Mouse (Mus musculus): ENCODE data around the gene Eef1a1. TPM values are rescaled to one million over a fixed set of nuclear protein-coding genes. Genes with fewer than 3 reads are reported as not detected.
"Not testable (repeated sequence)": the region's sequence is repeated elsewhere in the genome, so short reads cannot be mapped to it uniquely, and the experiment has no call there.

The Eef1a1 gene
- polyA plus RNA-seq, 1 experiment from 2014 or later: 3,185 TPM

DNA sequence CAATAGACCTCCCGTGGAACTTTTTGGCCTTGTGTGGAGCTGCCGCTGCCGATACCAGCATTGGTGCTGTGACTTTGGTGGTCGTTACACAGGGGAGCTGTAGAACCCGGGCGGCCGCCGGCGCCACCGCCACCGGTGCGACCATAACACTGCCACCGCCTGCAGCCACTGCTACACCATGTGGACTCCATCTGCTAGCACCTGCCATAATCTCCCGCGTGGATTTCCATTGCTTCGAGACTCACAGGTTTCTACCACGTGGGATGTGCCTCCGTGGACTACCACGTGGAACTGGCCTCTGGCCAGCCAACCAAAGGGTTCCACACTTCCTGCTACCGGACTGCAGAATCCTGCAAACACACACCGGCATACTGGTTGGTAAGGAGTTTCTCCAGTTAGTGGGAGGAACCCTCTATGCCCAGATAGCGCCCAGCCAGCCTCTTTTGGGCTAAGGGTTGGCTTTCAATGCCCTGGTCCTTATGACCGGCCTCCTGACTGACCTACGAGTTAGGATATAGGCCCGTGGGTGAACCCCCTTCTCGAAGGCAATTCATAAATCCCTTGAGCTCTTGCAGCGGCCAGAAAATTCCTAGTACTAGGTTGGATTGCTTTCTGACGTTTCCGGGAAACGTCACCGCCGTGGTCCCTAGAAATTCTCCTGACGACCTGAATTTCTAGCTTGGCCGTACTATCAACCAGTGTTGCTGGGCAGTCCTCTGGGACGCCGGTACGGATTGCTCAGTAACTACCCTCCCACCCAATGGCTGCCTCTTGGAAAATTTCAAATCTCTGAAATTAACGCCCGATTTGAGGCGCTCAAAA lies 32.0 kb upstream of the Eef1a1 start:
- WGBS: 2% methylated on average over 40 of the region's 40 CpGs
- H3K36me3 ChIP-seq: peaks cover 22% of the 10 kb centered on the region
- DNase-seq (ENCODE audit: low spot score): peak; percentile 89

DNA sequence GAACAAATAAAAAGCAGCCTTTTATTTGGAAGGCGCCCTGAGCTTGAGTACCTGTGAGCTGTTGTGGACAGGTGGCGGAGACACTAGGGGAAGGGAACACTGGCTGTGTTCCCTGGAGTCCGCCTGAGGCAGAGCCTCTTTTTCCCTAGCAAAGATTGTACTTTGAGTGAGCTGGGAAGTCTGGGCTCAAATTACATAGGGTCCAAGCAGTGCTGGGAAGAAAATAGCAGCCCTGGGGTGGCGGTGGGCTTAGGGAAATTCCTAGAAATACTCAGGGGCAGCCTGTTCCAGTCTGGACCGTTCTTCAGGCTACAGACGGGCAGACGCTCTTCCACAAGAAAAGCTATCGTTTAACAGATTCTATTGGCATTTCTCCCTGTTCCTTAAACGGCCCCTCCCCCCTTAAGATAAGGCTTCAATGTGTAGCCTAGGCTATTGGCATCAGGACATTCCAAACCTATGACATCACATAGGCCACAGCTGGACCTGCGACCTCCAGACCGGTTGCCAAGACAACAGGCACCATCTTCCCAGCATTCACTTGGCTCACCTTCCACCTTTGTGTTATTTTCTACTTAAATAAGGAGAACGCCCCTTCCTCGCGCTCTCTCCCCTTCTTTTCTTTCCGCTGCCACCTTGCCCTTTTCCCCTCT lies 31.3 kb upstream of the Eef1a1 start:
- peaks cover 29% of the 10 kb centered on the region for H3K4me1 ChIP-seq
- no peaks in the 10 kb centered on the region for H3K9me3 ChIP-seq
- 4% methylated on average over 15 of the region's 15 CpGs for WGBS
- H3K4me3 ChIP-seq: peak overlapping the region; percentile 74
- peak overlapping the region; percentile 92 for H3K27ac ChIP-seq
- H3K36me3 ChIP-seq: peaks cover 16% of the 10 kb centered on the region
- no peaks in the 10 kb centered on the region for H3K27me3 ChIP-seq (ENCODE audit: insufficient read depth, poor library complexity, severe bottlenecking)
- DNase-seq (ENCODE audit: low spot score): peak; percentile 95

More for the DNA sequence above, 32.0 kb upstream of the Eef1a1 start:
- Histone ChIP-seq H3K4me3 (peak overlapping the region; percentile 74), H3K9me3 (no peaks in the 10 kb centered on the region), H3K4me1 (peaks cover 31% of the 10 kb centered on the region), H3K27ac (peak overlapping the region; percentile 92), H3K27me3 (ENCODE audit: insufficient read depth, poor library complexity, severe bottlenecking) (no peaks in the 10 kb centered on the region)

GRCm38 (mm10) chr9:78517237-78517636 lies 28.3 kb upstream of the Eef1a1 start:
- H3K4me3 ChIP-seq; H3K36me3 ChIP-seq; DNase-seq (ENCODE audit: low spot score); H3K9me3 ChIP-seq; H3K27me3 ChIP-seq (ENCODE audit: insufficient read depth, poor library complexity, severe bottlenecking): not testable (repeated sequence)
- 73% methylated on average over 3 of the region's 3 CpGs for WGBS
- Histone ChIP-seq H3K27ac (peak overlapping the region; percentile 76), H3K4me1 (peaks cover 45% of the 10 kb centered on the region)

GRCm38 (mm10) chr9:78516125-78516524 lies 27.2 kb upstream of the Eef1a1 start:
- peak overlapping the region; percentile 76 for H3K27ac ChIP-seq
- peaks cover 40% of the 10 kb centered on the region for H3K4me1 ChIP-seq
- WGBS: 24% methylated on average over 3 of the region's 3 CpGs
- H3K27me3 ChIP-seq (ENCODE audit: insufficient read depth, poor library complexity, severe bottlenecking): no peaks in the 10 kb centered on the region
- no peaks in the 10 kb centered on the region for H3K9me3 ChIP-seq
- no peaks in the 10 kb centered on the region; the same call in 1 of the 2 replicates for H3K36me3 ChIP-seq
- no peak overlapping the region for H3K4me3 ChIP-seq
- peak; percentile 91 for DNase-seq (ENCODE audit: low spot score)

GRCm38 (mm10) chr9:78514681-78515080 lies 25.7 kb upstream of the Eef1a1 start:
- no peak for DNase-seq (ENCODE audit: low spot score)
- 60% methylated on average over 4 of the region's 4 CpGs for WGBS
- H3K9me3 ChIP-seq: no peaks in the 10 kb centered on the region
- H3K27me3 ChIP-seq (ENCODE audit: insufficient read depth, poor library complexity, severe bottlenecking): no peaks in the 10 kb centered on the region
- peak overlapping the region; percentile 42; the same call in 1 of the 2 replicates for H3K27ac ChIP-seq
- peaks cover 34% of the 10 kb centered on the region for H3K4me1 ChIP-seq
- H3K4me3 ChIP-seq: no peak overlapping the region
- H3K36me3 ChIP-seq: no peaks in the 10 kb centered on the region; the same call in 1 of the 2 replicates

DNA sequence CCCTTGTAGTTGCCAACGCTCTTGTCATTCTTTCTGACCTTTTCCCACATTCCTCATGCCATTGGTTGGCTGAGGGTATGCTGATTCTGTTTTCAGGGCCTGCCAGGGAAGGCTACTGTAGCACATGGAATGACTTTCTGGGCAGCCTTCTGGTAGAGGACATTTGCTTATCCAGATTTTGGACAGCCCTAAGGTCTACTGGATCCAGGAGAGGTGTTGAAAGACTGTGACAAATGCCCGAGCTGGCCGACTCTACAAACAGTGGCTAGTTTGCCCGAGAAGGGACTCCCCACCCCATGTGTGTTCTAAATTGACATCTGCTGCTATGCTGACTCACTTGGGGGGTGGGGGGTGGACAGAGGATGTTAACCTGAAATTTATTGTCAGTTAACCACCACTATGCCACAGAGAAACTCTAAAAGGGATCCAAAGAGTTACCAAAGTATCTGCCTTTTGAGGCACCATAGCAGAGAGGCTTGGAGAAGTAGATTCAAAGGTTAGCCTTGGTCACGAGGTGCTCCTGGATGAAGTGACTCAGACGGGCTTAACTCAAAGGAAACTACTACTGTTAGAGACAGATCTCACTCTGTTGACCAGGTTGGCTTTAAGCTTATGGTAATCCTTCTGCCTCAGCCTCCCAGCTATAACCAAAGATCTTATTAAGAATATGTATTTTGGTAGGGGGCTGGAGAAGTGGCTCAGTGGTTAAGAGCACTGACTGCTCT lies 25.0 kb upstream of the Eef1a1 start:
- 40% methylated on average over 6 of the region's 6 CpGs for WGBS
- Histone ChIP-seq H3K4me3 (no peak overlapping the region), H3K27ac (peak overlapping the region; percentile 70)

GRCm38 (mm10) chr9:78511705-78512104 lies 22.8 kb upstream of the Eef1a1 start:
- no peak for DNase-seq (ENCODE audit: low spot score)
- 90% methylated on average over 5 of the region's 5 CpGs for WGBS
- Histone ChIP-seq H3K36me3 (no peaks in the 10 kb centered on the region; the same call in 1 of the 2 replicates), H3K9me3 (no peaks in the 10 kb centered on the region), H3K27ac (no peak overlapping the region), H3K27me3 (ENCODE audit: insufficient read depth, poor library complexity, severe bottlenecking) (no peaks in the 10 kb centered on the region), H3K4me3 (no peak overlapping the region), H3K4me1 (peaks cover 29% of the 10 kb centered on the region)

More for the DNA sequence above, 25.0 kb upstream of the Eef1a1 start:
- DNase-seq (ENCODE audit: low spot score): peak; percentile 86
- peaks cover 33% of the 10 kb centered on the region for H3K4me1 ChIP-seq
- no peaks in the 10 kb centered on the region; the same call in 1 of the 2 replicates for H3K36me3 ChIP-seq
- no peaks in the 10 kb centered on the region for H3K9me3 ChIP-seq
- H3K27me3 ChIP-seq (ENCODE audit: insufficient read depth, poor library complexity, severe bottlenecking): no peaks in the 10 kb centered on the region

DNA sequence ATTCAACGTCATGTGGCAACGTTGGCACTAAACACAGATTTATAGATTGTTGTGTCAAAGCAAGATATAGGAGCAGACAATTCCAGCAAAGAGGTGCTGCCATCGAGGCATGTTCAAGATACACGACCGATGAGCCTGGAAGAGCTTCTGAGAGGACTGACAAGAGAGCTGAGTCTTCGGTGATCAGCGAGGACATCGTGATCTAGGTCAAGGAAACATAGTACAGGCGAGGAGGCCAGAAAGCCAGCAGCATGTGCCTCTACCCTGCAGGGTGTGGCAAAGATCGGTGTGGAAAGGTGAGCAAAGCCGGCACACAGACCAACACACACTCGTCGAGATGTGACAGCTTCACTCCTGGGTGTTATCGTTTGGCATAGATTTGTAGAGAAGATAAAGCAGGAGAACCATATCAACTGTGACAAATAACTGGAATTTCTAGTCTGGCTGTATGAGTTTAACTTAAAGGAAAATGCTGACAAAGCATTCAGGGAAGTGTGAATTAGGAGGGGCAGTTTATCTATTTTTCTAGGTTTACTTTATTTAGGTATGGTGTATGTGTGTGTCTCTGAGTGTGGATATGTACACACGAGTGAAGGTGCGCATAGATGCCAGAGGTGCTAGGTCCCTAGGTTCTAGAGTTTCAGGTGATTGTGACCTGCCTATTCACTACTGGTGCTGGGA lies 19.3 kb upstream of the Eef1a1 start:
- WGBS: 80% methylated on average over 16 of the region's 16 CpGs
- no peak overlapping the region for H3K4me3 ChIP-seq

GRCm38 (mm10) chr9:78506722-78507077 lies 17.7 kb upstream of the Eef1a1 start:
- peaks cover 40% of the 10 kb centered on the region for H3K4me1 ChIP-seq
- no peaks in the 10 kb centered on the region; the same call in 1 of the 2 replicates for H3K36me3 ChIP-seq
- peak overlapping the region; percentile 83 for H3K27ac ChIP-seq
- peak overlapping the region; percentile 10; the same call in 1 of the 2 replicates for H3K4me3 ChIP-seq
- DNase-seq (ENCODE audit: low spot score): no peak
- 23% methylated on average over 7 of the region's 7 CpGs for WGBS
- H3K9me3 ChIP-seq: no peaks in the 10 kb centered on the region
- H3K27me3 ChIP-seq (ENCODE audit: insufficient read depth, poor library complexity, severe bottlenecking): no peaks in the 10 kb centered on the region

More for the DNA sequence above, 19.3 kb upstream of the Eef1a1 start:
- H3K9me3 ChIP-seq: no peaks in the 10 kb centered on the region
- no peaks in the 10 kb centered on the region; the same call in 1 of the 2 replicates for H3K36me3 ChIP-seq
- no peaks in the 10 kb centered on the region for H3K27me3 ChIP-seq (ENCODE audit: insufficient read depth, poor library complexity, severe bottlenecking)
- DNase-seq (ENCODE audit: low spot score): no peak
- H3K4me1 ChIP-seq: peaks cover 39% of the 10 kb centered on the region
- H3K27ac ChIP-seq: no peak overlapping the region

DNA sequence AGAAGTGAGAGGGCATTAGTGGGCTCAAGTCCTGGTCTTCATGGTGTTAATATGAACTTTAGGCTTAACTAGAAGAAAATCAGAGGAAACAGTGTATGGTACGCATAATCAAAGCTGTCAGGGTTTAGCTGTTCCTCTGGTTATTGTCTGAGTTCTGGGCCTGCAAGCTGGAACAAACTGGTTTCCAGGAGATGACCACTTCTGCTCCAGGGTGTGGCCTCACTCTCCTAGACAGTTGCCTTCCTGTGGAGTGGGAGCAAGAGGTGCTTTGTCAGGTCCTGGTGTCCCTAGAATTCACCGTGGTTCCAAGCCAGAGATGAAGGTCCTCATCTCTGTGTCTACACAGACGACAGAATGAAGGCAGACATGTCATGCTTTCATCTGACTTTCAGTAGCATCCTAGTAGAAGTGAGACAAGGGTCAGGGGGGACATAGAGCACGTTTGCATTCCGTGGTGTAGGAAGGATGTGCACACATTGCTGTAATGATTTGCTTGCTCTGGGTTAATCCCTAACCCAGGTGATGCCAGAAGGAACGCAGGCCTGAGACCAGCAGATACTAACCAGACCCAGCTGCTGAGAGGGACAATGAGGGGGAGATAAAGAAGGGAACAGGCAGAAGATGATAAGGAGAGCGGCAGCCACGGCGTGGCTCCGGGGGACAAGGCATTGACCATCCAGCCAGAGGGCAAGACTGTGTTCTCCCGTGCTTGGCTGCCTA lies 17.2 kb upstream of the Eef1a1 start:
- Histone ChIP-seq H3K4me1 (peaks cover 43% of the 10 kb centered on the region), H3K4me3 (peak overlapping the region; percentile 10), H3K27ac (peak overlapping the region; percentile 83), H3K27me3 (ENCODE audit: insufficient read depth, poor library complexity, severe bottlenecking) (no peaks in the 10 kb centered on the region), H3K9me3 (no peaks in the 10 kb centered on the region), H3K36me3 (no peaks in the 10 kb centered on the region)
- 12% methylated on average over 11 of the region's 11 CpGs for WGBS
- DNase-seq (ENCODE audit: low spot score): peak; percentile 95

DNA sequence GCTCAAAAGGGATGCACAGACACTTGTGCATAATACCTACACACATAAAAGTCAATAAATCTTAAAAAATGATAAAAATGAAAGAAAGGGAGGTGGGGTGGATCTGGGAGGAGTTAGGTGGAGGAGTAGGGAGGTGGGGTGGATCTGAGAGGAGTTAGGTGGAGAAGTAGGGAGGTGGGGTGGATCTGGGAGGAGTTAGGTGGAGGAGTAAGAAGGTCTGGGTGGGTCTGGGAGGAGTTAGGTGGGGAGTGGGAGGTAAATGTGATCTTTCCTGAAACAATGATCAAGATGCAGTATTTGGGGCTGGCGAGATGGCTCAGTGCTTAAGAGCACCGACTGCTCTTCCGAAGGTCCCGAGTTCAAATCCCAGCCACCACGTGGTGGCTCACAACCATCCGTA lies 16.3 kb upstream of the Eef1a1 start:
- H3K4me1 ChIP-seq: peaks cover 50% of the 10 kb centered on the region
- no peaks in the 10 kb centered on the region for H3K27me3 ChIP-seq (ENCODE audit: insufficient read depth, poor library complexity, severe bottlenecking)
- 81% methylated on average over 6 of the region's 6 CpGs for WGBS
- DNase-seq (ENCODE audit: low spot score): no peak
- H3K9me3 ChIP-seq: no peaks in the 10 kb centered on the region
- peak overlapping the region; percentile 32; the same call in 1 of the 2 replicates for H3K27ac ChIP-seq
- no peak overlapping the region for H3K4me3 ChIP-seq
- H3K36me3 ChIP-seq: no peaks in the 10 kb centered on the region

- WGBS: 30% methylated on average over 3 of the region's 3 CpGs
- Histone ChIP-seq H3K27ac (peak overlapping the region; percentile 56), H3K4me3 (no peak overlapping the region), H3K36me3 (no peaks in the 10 kb centered on the region), H3K4me1 (peaks cover 51% of the 10 kb centered on the region), H3K27me3 (ENCODE audit: insufficient read depth, poor library complexity, severe bottlenecking) (no peaks in the 10 kb centered on the region), H3K9me3 (no peaks in the 10 kb centered on the region)
- DNase-seq (ENCODE audit: low spot score): no peak
Measured at GRCm38 (mm10) chr9:78504679-78505078, 15.7 kb upstream of the Eef1a1 start.

Data from heart, embryonic 10.5 days (tissue).